Mouse (Mus musculus): ENCODE data around the gene Ttf2. TPM values are rescaled to one million over a fixed set of nuclear protein-coding genes. Genes with fewer than 3 reads are reported as not detected.
A peak's percentile ranks its signal among the peaks of the same experiment; 100 is the strongest.

Ttf2 gene
- polyA plus RNA-seq, 1 experiment, result not detected

DNA sequence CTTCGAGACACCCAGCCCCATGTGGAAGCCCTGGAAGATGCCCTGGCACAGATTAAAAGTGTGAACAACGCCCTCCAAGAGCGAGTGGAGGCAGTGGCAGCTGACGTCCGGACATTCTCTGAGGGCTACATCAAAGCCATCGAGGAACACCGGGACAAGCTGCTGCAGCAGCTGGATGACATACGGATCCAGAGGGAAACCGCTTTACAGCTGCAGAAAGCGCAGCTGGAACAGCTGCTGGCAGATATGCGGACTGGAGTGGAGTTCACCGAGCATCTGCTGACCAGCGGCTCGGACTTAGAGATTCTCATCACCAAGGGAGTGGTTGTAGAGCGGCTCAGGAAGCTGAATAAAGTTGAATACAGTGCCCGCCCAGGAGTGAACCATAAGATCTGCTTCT is 44.3 kb downstream of the Ttf2 start:
- 88% methylated on average over 16 of the region's 16 CpGs for WGBS
- no peak overlapping the region for H3K4me3 ChIP-seq (ENCODE audit: insufficient read depth, low read depth, low read length)
- TF ChIP-seq CTCF (IDR thresholded peaks at IDR 0.05; ENCODE audit: insufficient read depth, low read depth, low read length) (no peak), POLR2A (IDR thresholded peaks at IDR 0.05; ENCODE audit: insufficient read depth, low read depth, low read length) (no peak)
- H3K4me1 ChIP-seq (ENCODE audit: control insufficient read depth, insufficient read depth, low read length), result peaks cover 8% of the 10 kb centered on the region
- no peak overlapping the region for H3K27ac ChIP-seq (ENCODE audit: insufficient read depth, low read depth, low read length)

DNA sequence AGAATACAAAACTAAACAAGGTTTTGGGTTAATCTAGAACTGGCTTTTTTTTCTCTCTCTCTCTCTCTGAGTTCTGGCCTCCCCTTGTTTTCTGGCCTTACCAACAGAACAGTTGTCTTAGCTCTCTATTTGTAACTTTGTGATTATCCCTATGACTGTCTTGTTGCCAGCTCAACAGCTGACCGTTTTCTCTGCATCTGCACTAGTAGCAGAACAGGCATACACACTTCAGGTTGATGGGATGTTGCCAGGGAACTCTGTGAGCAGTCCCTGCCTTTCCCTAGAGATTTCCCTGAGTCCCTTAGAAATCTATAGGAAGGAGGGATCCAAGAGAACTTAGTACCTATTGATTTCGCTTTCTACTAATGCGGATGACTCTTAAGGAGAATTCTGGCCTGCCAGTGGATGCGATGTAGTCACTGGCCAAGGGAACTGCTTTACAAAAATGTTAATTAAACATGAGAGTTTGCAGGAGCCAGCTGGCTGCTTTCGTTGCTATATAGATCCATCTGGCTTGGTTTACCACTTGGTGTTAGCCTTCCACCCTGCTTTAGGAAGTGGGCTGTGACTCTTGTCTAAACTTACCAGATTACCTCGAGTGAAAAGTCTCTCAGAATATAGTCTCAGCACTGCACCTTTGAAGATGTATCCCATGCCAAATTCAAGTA is 45.3 kb downstream of the Ttf2 start:
- no peak overlapping the region for H3K4me3 ChIP-seq (ENCODE audit: insufficient read depth, low read depth, low read length)
- 64% methylated on average over 6 of the region's 6 CpGs for WGBS
- TF ChIP-seq CTCF (IDR thresholded peaks at IDR 0.05; ENCODE audit: insufficient read depth, low read depth, low read length) (no peak), POLR2A (IDR thresholded peaks at IDR 0.05; ENCODE audit: insufficient read depth, low read depth, low read length) (no peak)
- no peak overlapping the region for H3K27ac ChIP-seq (ENCODE audit: insufficient read depth, low read depth, low read length)
- H3K4me1 ChIP-seq (ENCODE audit: control insufficient read depth, insufficient read depth, low read length), result peaks cover 8% of the 10 kb centered on the region

DNA sequence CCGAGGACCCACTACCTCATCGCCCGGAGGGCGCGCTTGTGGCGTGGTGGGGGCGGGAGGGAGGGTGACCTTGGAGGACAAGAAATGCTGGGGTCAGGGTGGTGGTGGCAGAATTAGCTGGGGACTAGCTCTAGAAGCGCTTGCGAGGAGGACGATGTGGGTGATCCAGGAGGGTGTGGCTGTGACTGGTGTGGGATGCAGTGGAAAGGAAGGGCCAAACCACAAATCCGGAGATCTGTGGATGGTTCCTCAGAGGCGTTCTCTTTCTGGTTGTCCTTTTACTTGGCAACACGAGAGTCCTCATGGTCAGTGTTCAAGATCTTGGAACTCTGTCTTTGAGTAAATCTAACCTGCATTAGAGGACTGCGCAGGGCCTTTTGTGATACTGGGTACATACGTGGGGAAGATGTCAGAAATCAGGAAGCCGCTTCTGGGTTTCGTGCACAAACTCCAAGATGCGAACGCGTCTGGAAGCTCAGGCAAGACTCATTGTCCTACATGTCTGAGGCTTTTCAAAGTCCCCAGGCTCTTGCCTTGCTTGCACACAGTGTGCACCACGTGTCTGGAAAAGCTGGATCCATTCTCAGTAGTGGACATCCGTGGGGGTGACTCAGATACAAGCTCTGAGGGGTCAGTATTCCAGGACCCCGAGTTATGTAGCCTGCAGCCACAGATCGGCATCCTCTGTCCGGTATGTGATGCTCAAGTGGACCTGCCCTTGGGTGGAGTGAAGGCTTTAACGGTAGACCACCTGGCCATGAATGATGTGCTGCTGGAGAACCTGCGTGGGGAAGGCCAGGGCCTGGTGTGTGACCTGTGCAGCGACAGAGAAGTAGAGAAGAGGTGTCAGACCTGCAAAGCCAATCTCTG is 46.7 kb downstream of the Ttf2 start:
- WGBS, result 26% methylated on average over 28 of the region's 28 CpGs
- no peak for TF ChIP-seq CTCF (IDR thresholded peaks at IDR 0.05; ENCODE audit: insufficient read depth, low read depth, low read length)
- no peak for TF ChIP-seq POLR2A (IDR thresholded peaks at IDR 0.05; ENCODE audit: insufficient read depth, low read depth, low read length)
- 0 out of 2 replicates have a peak overlapping the region, but pooled peaks have one; percentile 12 for H3K27ac ChIP-seq (ENCODE audit: insufficient read depth, low read depth, low read length)
- H3K4me3 ChIP-seq (ENCODE audit: insufficient read depth, low read depth, low read length), result peak overlapping the region; percentile 45
- peaks cover 8% of the 10 kb centered on the region for H3K4me1 ChIP-seq (ENCODE audit: control insufficient read depth, insufficient read depth, low read length)

DNA sequence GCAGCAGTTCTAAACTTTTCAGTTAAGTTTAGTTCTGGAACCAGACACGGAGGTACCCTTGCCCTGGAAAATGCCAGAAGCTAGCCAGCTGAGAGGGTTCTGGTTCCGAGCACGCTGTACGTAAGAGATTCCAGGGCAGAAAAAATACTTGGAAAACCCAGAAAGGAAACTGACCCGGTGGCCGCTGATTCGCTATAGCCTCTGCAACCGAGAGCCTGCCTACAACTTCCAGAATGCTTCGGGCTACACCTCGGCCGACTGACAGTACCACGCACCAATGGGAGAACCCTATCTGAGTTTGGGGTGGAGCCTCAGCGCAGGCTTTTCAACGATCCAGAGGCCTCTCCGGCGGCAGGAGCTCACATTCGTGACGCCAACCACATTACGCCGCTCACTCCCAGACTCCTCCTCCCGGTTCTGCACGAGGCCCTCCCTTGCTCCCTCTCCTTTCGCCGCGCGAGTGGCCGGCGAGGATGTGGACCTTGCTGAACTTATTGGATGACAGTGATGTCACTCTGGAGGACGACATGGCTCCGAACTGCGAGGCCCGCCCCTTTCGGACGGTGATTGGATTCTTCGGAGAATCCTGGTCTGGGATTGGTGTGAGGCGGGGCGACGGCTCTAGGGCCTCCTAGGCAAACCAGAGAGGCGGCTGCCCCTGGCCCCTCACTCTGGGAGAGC is 47.5 kb downstream of the Ttf2 start, which contains the start of gene Trim45:
Gene Trim45 (plus strand): TSS at position 378 of the 681 bp plus-strand sequence.
- Histone ChIP-seq H3K4me3 (ENCODE audit: insufficient read depth, low read depth, low read length) (peak within 1 kb of the TSS; percentile 45), H3K27ac (ENCODE audit: insufficient read depth, low read depth, low read length) (0 out of 2 replicates have a peak within 1 kb of the TSS, but pooled peaks have one; percentile 45), H3K4me1 (ENCODE audit: control insufficient read depth, insufficient read depth, low read length) (peaks cover 8% of the 10 kb centered on the region)
- TF ChIP-seq CTCF (IDR thresholded peaks at IDR 0.05; ENCODE audit: insufficient read depth, low read depth, low read length), result no peak
- peak; percentile 74 for TF ChIP-seq POLR2A (IDR thresholded peaks at IDR 0.05; ENCODE audit: insufficient read depth, low read depth, low read length)
- under 1% methylated on average over 39 of the region's 39 CpGs for WGBS

DNA sequence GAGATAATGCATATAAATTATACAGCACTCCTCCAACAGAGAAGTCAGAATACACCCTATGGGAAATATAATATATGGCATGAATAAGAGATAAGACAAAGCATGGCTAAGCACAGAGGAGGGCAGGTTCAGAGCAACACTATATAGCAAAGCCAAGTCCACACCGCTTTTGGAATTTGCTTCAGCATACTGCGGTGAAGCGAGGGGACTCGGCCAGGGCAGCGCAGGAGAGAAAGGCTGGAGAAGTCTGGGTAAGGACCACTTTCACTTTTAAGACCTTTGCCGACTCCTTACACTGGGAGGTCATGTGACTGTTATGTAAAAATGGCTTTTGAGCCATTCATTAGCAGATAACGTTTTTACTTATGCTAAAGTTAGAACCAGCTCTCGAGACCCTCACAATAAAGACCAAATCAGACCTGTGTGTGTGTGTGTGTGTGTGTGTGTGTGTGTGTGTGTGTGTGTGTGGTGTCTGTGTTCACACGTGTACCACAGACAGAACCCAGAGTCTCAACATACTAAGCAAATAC is 48.8 kb downstream of the Ttf2 start:
- no peak overlapping the region for H3K4me3 ChIP-seq (ENCODE audit: insufficient read depth, low read depth, low read length)
- no peak overlapping the region for H3K27ac ChIP-seq (ENCODE audit: insufficient read depth, low read depth, low read length)
- H3K4me1 ChIP-seq (ENCODE audit: control insufficient read depth, insufficient read depth, low read length), result peaks cover 8% of the 10 kb centered on the region
- TF ChIP-seq CTCF (IDR thresholded peaks at IDR 0.05; ENCODE audit: insufficient read depth, low read depth, low read length), result no peak
- TF ChIP-seq POLR2A (IDR thresholded peaks at IDR 0.05; ENCODE audit: insufficient read depth, low read depth, low read length), result no peak
- WGBS, result 83% methylated on average over 9 of the region's 9 CpGs

DNA sequence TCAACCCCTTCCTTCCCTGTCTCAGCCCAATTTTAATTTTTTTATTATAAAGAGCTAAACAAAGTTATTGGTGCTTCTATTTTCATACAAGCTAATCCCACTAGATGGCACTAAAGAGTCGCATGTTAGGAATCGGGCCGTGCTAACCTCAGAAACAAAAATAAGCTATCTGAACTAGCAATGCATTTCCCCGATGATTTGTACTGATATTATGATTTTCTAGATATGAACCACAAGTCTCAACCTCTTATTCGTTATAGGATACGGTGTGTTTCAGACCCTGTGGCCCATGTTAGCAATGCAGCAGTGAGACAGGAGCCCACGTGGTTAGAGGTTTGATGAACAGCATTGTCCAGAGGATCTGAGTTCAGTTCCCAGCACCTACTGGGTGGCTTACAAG is 52.6 kb downstream of the Ttf2 start:
- no peaks in the 10 kb centered on the region for H3K4me1 ChIP-seq (ENCODE audit: control insufficient read depth, insufficient read depth, low read length)
- no peak for TF ChIP-seq POLR2A (IDR thresholded peaks at IDR 0.05; ENCODE audit: insufficient read depth, low read depth, low read length)
- no peak for TF ChIP-seq CTCF (IDR thresholded peaks at IDR 0.05; ENCODE audit: insufficient read depth, low read depth, low read length)
- no peak overlapping the region for H3K4me3 ChIP-seq (ENCODE audit: insufficient read depth, low read depth, low read length)
- no peak overlapping the region for H3K27ac ChIP-seq (ENCODE audit: insufficient read depth, low read depth, low read length)
- WGBS, result 13% methylated on average over 7 of the region's 7 CpGs

DNA sequence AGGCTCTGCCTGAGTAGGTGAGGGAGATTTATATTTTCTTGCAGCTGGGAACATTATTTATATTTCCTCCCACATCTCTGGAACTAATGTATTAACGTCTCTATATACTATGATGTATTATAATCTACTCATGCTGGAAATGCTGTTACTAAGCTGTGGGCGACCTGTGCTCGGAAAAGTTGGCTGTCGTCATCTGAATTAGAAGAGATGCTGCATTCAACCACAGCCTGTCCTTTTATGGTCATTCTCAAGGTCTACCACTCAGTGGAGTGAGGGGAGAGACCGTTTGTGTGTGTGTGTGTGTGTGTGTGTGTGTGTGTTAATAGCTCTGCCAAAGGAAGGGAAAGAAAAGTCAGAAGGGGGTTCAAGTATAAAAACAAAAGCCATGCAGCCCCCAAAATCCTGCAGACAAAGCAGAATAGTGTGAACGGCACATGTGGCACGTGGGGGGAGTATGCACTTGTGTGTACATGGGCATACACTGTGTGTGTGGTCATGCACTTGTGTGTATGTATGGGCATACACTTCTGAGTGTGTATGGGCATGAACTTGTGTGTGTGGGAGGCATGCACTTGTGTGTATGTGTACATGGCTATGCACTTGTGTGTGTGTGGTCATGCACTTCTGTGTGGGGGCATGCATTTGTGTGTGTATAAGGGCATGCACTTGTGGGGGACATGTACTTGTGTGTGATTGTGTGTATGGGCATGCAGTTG is 57.8 kb downstream of the Ttf2 start:
- 68% methylated on average over 7 of the region's 7 CpGs for WGBS
- no peak overlapping the region for H3K4me3 ChIP-seq (ENCODE audit: insufficient read depth, low read depth, low read length)
- no peak overlapping the region for H3K27ac ChIP-seq (ENCODE audit: insufficient read depth, low read depth, low read length)
- H3K4me1 ChIP-seq (ENCODE audit: control insufficient read depth, insufficient read depth, low read length), result no peaks in the 10 kb centered on the region
- TF ChIP-seq POLR2A (IDR thresholded peaks at IDR 0.05; ENCODE audit: insufficient read depth, low read depth, low read length) (no peak), CTCF (IDR thresholded peaks at IDR 0.05; ENCODE audit: insufficient read depth, low read depth, low read length) (no peak)

DNA sequence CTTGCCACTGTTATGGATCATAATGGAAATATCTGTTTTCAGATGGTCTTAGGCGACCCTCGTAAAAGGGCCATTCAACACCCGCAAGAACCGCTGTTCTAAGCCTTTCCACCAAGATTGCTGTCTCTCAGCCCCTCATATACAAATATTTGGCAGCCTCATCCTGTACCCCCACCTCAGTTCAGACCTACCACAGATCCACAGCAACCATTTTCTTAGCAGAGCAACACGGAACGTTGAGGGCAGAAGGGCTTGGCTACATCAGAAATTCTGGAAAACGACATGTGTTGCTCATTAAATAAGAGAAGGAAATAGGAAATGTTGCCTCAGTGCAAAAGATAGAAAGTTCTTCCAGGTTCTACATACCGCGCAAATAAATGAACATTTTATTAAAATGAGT is 58.4 kb downstream of the Ttf2 start:
- WGBS, result 83% methylated on average over 9 of the region's 9 CpGs
- H3K27ac ChIP-seq (ENCODE audit: insufficient read depth, low read depth, low read length), result no peak overlapping the region
- H3K4me3 ChIP-seq (ENCODE audit: insufficient read depth, low read depth, low read length), result no peak overlapping the region
- H3K4me1 ChIP-seq (ENCODE audit: control insufficient read depth, insufficient read depth, low read length), result no peaks in the 10 kb centered on the region
- no peak for TF ChIP-seq CTCF (IDR thresholded peaks at IDR 0.05; ENCODE audit: insufficient read depth, low read depth, low read length)
- TF ChIP-seq POLR2A (IDR thresholded peaks at IDR 0.05; ENCODE audit: insufficient read depth, low read depth, low read length), result no peak

Data from olfactory bulb, adult 2 months (tissue).